Mouse (Mus musculus): ENCODE measurements around the gene Zfp428.
A peak's percentile ranks its signal among the peaks of the same experiment; 100 is the strongest.
"Not testable (repeated sequence)": the region's sequence is repeated elsewhere in the genome, so short reads cannot be mapped to it uniquely, and the experiment has no call there.

Gene Zfp428

DNA sequence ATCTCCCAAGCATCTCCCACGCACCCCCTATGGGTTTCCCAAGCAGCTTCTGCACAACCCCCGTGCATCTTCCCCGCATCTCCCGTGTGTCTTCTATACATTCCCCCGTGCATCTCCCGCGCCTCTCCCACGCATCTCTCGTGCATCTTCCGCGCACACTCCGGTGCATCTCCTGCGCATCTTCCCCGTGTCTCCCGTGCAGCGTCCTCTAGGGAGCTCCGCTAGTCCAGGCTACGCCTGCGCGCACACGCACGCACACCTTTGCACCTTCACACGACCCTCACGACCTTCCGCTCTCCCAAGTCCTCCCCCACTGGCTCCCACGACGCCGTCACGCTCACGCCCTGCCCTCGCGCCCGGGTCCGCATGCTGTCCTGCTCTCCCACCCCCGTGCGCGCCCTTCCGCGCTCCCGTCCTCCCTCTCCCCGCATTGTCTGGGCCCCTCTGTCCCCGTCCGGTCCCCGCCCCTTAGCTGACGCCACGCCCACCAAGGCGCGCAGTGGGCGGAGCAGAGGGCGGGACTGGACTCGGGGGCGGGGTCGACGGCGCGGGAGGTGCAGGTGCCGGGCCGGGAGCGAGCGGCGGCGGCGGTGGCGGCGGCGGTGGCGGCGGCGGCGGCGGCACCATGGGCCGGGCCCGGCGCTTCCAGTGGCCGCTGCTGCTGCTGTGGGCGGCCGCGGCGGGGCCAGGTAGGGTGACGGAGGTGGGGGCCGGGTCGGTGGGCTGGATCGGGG lies 25.2 kb upstream of the Zfp428 start, which contains the start of gene Cadm4:
Gene Cadm4, plus strand, starts transcription at position 550 of the 734 bp plus-strand sequence.
- DNase-seq: peak; percentile 91

DNA sequence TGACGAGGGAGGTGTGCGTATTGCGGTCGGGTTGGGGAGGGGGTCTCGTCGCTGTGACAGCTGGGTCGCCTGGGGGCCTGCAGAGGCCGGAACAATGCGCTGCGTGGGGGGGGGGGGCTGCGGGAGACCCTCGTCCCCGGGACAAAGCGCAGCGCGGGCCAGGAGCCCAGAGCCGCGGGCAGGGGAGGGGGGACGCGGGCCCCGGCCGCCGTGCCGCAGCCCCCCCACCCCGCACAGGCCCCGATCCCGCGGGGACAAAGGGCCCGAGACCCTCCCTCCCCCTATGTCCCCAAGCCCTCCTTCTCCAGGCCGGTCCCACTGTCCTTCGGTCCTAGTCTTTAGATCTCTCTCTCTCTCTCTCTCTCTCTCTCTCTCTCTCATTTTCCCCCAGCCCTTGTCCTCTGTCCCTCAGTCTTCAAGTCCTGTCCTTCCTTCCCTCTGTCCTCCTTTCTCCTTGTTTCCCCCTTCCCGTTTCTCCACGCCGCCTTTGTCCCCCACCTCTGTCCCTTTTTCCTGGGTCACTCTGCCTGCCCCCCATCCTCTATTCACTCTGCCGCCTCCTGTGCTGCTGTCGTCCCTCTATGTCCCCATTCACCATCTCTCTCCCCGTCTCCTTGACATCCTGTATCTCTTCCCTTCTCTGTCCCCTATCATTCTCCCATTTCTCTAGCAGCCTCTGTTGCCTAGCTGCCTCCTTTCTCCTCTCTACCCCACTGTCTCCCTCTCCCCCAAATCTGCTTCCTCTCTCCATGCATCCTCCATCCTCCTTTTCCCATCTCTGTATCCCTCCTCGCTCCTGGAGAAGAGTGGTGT lies 24.4 kb upstream of the Zfp428 start:
- no peak for DNase-seq

DNA sequence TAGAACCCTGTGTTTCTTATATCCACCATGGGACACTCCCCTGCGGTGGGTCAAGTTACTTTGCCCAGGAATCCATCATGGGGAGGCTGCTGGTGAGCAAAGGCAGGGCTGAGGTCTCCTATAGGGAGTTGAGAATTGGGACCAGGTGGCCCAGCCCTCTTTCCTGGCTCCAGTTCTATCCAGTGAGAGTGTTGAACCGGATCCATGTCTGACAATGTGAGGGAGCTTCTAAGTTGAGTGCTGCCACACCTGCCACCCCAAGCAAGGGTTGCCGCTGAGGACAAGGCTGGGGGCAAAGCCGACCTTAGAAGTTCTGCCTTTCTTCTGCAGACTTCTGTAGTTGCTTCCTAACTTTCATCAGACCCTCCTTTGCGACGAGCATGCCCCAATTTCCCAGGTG lies 23.5 kb upstream of the Zfp428 start:
- DNase-seq: not testable (repeated sequence)

DNA sequence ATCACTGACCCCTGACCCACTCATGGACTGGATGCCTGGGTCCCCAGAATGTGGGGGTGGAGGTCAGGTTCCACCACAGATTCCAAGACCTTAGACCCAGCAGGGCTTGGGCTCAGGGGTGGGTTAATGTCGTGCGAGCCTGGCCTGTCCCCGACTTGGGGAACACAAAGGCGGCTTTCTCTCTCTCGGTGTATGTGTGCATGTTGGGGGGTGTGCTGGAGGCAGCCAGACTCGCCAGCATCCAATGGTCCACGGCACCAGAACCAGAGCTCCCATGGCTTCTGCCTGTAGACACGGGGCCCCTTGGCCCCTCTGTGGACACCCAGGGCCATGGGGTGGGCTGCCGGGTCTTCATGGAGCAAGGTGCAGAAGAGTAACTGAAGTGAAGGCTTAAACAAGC lies 21.3 kb upstream of the Zfp428 start:
- DNase-seq: no peak

- peak; percentile 37 for DNase-seq
Observed at GRCm38 (mm10) chr7:24486654-24487130, 20.1 kb upstream of the Zfp428 start.

DNA sequence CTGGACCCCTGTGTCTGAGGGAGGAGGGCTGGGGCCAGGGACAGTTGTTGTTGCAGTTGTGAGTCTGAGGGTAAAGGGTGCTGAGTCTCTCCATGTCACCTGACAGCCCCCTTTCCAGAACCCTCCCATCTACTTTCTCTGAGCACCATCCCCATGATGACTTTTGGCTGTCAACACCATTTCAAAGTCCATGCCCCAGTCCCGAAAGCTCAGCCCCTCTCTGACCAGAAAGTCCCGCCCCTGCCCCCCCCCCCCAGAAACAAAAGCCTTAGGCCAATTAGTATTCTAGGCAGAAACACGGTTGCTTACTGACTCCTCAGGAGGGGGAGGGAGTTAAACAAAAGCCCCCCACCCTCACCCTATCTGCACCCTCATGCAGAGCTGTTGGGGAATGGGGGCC lies 19.4 kb upstream of the Zfp428 start:
- DNase-seq: no peak

GRCm38 (mm10) chr7:24488303-24488702 lies 18.5 kb upstream of the Zfp428 start:
- no peak for DNase-seq

DNA sequence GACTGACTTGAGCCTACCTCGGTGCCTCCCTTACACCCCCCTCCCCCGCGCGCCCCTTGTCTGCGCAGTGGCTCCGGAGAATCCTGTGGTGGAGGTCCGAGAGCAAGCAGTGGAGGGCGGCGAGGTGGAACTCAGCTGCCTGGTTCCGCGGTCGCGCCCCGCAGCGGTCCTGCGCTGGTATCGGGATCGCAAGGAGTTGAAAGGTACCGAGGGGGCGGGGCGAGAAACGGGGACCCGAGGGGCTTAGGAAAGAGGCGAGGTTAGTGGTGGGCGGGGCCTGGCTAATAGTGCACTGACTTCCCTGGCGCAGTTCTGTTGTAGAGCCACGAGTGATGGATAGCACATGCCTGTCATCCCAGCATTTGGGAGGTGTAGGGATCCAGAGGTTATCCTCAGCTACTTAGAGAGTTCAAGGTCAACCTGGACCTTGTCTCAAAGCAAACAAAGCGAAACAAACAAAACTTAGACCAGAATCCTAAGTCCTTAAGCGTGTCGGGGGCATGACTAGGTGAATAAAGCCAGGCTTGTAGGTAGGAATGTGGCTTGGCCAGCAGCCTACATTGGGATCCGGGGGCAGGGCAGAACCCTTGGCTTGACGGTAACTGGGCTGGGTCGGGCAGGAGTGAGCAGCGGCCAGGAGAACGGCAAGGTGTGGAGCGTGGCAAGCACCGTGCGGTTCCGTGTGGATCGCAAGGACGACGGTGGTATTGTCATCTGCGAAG lies 6.8 kb upstream of the Zfp428 start:
- peak; percentile 66 for DNase-seq

DNA sequence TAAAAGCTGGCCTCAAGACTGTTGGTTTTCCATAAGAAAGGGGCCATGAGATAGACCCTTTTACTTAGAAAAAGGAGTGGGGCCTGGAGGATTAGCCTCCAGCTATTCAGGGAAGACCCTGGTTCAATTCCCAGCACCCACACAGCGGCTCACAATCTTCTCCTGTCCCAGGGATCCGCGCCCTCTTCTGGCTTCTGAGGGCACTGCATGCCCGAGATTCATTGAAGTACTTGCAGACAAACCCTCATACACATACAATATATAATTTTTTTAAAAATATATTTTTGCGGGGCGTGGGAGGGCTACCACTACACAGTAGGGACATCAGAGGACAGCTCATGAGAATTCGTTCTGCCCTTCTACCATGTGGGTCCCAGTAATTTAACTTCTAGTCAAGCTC lies 5.9 kb upstream of the Zfp428 start:
- peak; percentile 55 for DNase-seq

DNA sequence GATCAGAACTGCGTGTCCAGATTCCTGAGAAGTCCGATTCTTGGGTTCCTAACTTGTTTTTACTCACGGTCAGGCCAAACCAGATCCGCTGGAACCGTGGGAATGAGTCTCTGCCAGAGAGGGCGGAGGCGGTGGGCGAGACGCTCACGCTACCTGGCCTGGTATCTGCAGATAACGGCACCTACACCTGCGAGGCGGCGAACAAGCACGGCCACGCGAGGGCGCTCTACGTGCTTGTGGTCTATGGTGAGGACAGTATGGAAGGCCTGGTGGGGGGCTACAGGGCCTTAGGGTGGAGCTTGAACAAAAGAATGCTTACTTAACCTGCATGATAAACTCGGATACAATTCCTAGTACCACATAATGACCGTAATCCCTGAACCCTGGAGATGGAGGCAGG lies 5.3 kb upstream of the Zfp428 start:
- DNase-seq: no peak

- DNase-seq: peak; percentile 33
Observed at GRCm38 (mm10) chr7:24504004-24504403, 2.8 kb upstream of the Zfp428 start.

- peak; percentile 40 for DNase-seq
Observed at GRCm38 (mm10) chr7:24504868-24505267, 1.9 kb upstream of the Zfp428 start.

- DNase-seq: no peak
Observed at GRCm38 (mm10) chr7:24505447-24506064, 1.2 kb upstream of the Zfp428 start.

- DNase-seq: no peak
Observed at GRCm38 (mm10) chr7:24506065-24506459, 744 bp upstream of the Zfp428 start.

DNA sequence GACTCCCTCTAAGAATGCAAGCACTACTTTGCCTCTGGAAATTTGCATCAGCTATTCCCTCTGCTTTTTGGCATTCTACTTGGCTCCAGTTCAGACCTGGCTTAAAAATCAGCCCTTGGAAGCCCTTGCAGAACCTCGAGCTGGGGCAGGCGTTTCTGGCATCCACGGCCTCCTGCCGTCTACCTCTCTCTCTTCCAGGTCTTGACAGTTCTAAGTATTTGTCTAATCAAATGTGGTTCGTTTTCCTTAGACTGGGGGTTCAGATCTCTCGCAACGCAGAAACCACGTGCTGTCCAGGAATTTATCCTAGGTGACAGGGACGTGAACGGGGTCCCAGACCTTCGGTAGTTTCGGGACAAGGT lies 349 bp upstream of the Zfp428 start:
- no peak for DNase-seq

GRCm38 (mm10) chr7:24507726-24508114 lies 914 bp downstream of the Zfp428 start:
- no peak for DNase-seq

GRCm38 (mm10) chr7:24512355-24512754 lies 5.5 kb downstream of the Zfp428 start, which contains the start of gene AC161166.1:
AC161166.1 (minus strand) TSS chr7:24512455.
- no peak for DNase-seq

GRCm38 (mm10) chr7:24516319-24516718 lies 9.5 kb downstream of the Zfp428 start:
- DNase-seq: not testable (repeated sequence)

GRCm38 (mm10) chr7:24517077-24517476 lies 10.3 kb downstream of the Zfp428 start:
- DNase-seq: no peak

- no peak for DNase-seq
Observed at GRCm38 (mm10) chr7:24517654-24518053, 10.8 kb downstream of the Zfp428 start.

- DNase-seq: no peak
Observed at GRCm38 (mm10) chr7:24519130-24519529, 12.3 kb downstream of the Zfp428 start.

DNA sequence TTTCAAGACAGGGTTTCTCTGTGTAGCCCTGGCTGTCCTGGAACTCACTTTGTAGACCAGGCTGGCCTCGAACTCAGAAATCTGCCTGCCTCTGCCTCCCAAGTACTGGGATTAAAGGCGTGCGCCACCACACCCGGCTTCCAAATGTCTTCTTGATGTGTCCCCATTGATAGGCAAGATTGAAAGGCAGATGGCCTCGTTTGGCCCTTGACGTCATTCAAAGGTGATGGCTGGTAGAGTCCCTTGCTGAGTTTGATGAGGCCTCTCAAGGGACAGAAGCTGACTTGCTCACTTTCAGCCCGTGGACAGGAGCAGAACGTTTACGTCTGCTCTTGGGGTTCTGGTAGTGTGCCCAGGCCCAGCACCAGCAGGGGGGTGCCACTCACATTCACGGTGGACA lies 13.2 kb downstream of the Zfp428 start:
- DNase-seq: not testable (repeated sequence)

- no peak for DNase-seq
Observed at GRCm38 (mm10) chr7:24522805-24523204, 16.0 kb downstream of the Zfp428 start.

Measured in embryo, embryonic 11 days (tissue).